Mouse (Mus musculus) intestine, postnatal 0 days (tissue): Measurements from ENCODE around the gene Sh3pxd2b. TPM values are rescaled to one million over a fixed set of nuclear protein-coding genes. Genes with fewer than 3 reads are reported as not detected.

ENCODE experiments used
- ATAC-seq: fragments of 200-750 bp; cut with Nextera tagmentation; 2 replicates; pipeline ENCODE4 v1.8.0; 2017; ENCODE audit warnings: mild to moderate bottlenecking, moderate TSS enrichment, moderate library complexity
- H3K27ac ChIP-seq: fragments of 300-500 bp; sonication (generic); 2 replicates; pipeline ENCODE4 v1.5.1; 2014; ENCODE audit warnings: mild to moderate bottlenecking, low read depth, low read length, moderate library complexity
- H3K27me3 ChIP-seq: fragments of 300-500 bp; sonication (generic); replicated peaks from 2 replicates; pipeline ENCODE4 v1.6.1; 2014; ENCODE audit warnings: low read length, mixed read lengths; ENCODE audit not compliant: control insufficient read depth, insufficient read depth
- H3K36me3 ChIP-seq: fragments of 300-500 bp; sonication (generic); 2 replicates; pipeline ENCODE4 v1.6.1; 2014; ENCODE audit warnings: mild to moderate bottlenecking, moderate library complexity; ENCODE audit not compliant: control insufficient read depth, insufficient read depth
- H3K4me1 ChIP-seq: fragments of 300-500 bp; sonication (generic); replicated peaks from 2 replicates; pipeline ENCODE4 v1.6.1; 2014; ENCODE audit warnings: antibody characterized with exemption, low read length, mixed read lengths; ENCODE audit not compliant: control insufficient read depth, insufficient read depth
- H3K4me2 ChIP-seq: fragments of 300-500 bp; sonication (generic); replicated peaks from 2 replicates; pipeline ENCODE4 v1.6.1; 2014; ENCODE audit warnings: low read depth, mild to moderate bottlenecking, moderate library complexity
- H3K4me3 ChIP-seq: fragments of 300-500 bp; sonication (generic); 2 replicates; pipeline ENCODE4 v1.5.1; 2014; ENCODE audit warnings: low read depth, low read length
- H3K9ac ChIP-seq: fragments of 300-500 bp; sonication (generic); 2 replicates; pipeline ENCODE4 v1.6.1; 2014; ENCODE audit warnings: mild to moderate bottlenecking, low read depth, low read length
- H3K9me3 ChIP-seq: fragments of 300-500 bp; sonication (generic); 2 replicates; pipeline ENCODE4 v1.6.1; 2016; ENCODE audit warnings: mixed run types; ENCODE audit not compliant: control insufficient read depth
- CTCF ChIP-seq: sonication (generic); IDR thresholded peaks from 2 replicates; pipeline ENCODE4 v1.5.1; 2016; ENCODE audit warnings: low read depth, mild to moderate bottlenecking, control low read depth, antibody characterized with exemption, moderate library complexity
- WGBS: fragments of 180-500 bp; shearing (Covaris S2); extraction: QIAGEN DNeasy Blood & Tissue Kit; methylation state at CpG from one replicate; pipeline ENCODE4 v1.1.7; 2014; 5-methylcytosine and 5-hydroxymethylcytosine counted together
- polyA plus RNA-seq: library from polyadenylated mRNA; unstranded; fragments of >200 nt; fragmentation: Nextera tagmentation; extraction: Ambion mirVana; gene quantifications from 2 replicates; pipeline ENCODE4 v1.2.1, GENCODE M21; 2015

Gene Sh3pxd2b
- polyA plus RNA-seq, 1 experiment from 2014 or later: 3.2 TPM

DNA sequence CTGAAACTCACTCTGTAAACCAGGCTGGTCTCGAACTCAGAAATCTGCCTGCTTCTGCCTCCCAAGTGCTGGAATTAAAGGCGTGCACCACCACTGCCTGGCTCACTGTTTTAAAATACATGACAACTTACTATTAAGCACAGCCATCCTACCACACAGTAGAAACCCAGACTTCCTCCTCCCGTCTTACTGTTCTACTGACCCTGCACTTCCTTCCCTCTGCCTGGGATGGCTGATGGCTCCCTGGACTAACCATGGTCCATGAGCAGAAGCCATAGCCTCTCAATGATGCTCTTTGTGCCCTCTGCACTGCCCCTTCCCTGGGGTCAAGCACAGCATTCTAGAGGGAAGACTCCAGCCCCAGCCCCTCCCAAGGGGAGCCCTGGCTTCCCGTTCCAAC lies 17.9 kb downstream of the Sh3pxd2b start:
- WGBS: 83% methylated on average over 4 of the region's 4 CpGs
- ATAC-seq: no peak
- no peaks in the 10 kb centered on the region for H3K9me3 ChIP-seq
- no peak overlapping the region for H3K27ac ChIP-seq
- H3K27me3 ChIP-seq: no peaks in the 10 kb centered on the region
- H3K36me3 ChIP-seq: no peaks in the 10 kb centered on the region
- 0 out of 2 replicates have a peak, but pooled peaks cover 4% of the 10 kb centered on the region for H3K4me1 ChIP-seq
- no peak overlapping the region for H3K4me2 ChIP-seq
- no peak overlapping the region for H3K9ac ChIP-seq
- TF ChIP-seq CTCF: no peak
- H3K4me3 ChIP-seq: no peak overlapping the region

DNA sequence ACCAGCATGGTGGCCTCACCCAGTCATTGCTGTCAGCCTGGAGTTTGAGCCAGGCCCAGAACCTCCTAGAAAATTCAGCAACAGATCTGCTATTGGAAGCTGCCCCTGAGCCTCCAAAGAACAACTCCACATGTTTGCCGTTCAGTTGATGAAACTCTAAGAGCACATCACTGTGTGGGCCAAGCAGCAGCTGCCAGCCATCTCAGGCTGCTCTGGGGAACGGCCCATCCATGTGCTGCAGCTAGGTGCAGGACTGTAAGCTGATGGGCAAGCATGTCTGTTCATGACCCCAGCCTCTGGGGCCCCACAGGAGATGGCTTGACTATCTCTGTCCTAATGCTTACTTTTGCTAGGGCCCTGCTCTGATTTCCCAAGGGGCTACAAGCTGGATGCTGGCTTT lies 19.4 kb downstream of the Sh3pxd2b start:
- TF ChIP-seq CTCF: no peak
- Histone ChIP-seq H3K4me3 (no peak overlapping the region), H3K27ac (no peak overlapping the region), H3K9ac (no peak overlapping the region), H3K4me2 (no peak overlapping the region), H3K9me3 (no peaks in the 10 kb centered on the region), H3K36me3 (no peaks in the 10 kb centered on the region), H3K27me3 (no peaks in the 10 kb centered on the region), H3K4me1 (0 out of 2 replicates have a peak, but pooled peaks cover 4% of the 10 kb centered on the region)
- WGBS: 52% methylated on average over 2 of the region's 2 CpGs
- no peak for ATAC-seq

DNA sequence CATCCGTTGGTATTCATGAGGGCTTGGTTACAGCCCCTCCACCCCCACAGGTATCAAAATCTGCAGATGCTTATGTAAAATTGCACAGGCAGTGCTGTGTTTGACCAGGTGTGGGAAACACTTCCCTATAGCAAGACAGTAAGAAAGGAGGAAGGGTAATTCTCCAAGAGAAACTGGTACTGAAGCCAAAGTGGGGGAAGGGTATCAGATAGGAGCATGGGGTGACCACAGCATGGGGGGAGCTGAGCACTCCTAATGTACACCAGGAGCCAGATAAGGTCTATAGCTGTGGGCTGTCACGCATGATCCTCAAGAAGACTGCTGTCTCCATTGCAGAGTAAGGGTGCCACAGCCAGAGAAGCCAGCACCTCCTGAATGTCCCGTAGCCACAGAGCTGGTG lies 21.4 kb downstream of the Sh3pxd2b start:
- Histone ChIP-seq H3K27me3 (no peaks in the 10 kb centered on the region), H3K9me3 (no peaks in the 10 kb centered on the region), H3K9ac (no peak overlapping the region), H3K36me3 (no peaks in the 10 kb centered on the region; the same call in 1 of the 2 replicates), H3K4me2 (no peak overlapping the region), H3K27ac (no peak overlapping the region), H3K4me3 (no peak overlapping the region), H3K4me1 (no peaks in the 10 kb centered on the region)
- no peak for ATAC-seq
- TF ChIP-seq CTCF: no peak
- 90% methylated on average over 3 of the region's 3 CpGs for WGBS

DNA sequence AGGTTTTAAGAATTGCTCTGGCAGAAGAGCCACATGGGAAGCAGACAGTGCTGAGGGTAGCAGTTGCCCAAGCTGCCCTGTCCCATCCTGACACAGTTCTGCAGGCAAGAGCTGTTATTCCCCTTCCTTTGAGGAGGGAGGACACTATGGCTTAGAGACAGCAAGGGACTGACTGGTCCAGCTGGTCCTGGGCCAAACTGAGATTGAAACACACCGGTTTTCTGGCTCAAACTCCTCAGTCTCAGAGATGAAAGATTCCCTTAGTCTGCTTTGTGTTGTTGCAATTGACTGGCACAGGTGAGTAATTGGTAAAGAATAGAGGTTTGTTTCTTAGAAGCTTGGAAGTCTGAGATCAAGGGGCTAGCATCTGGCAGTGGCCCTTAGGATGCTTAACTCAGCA lies 23.3 kb downstream of the Sh3pxd2b start:
- no peak overlapping the region for H3K9ac ChIP-seq
- H3K4me3 ChIP-seq: no peak overlapping the region
- H3K4me1 ChIP-seq: no peaks in the 10 kb centered on the region
- no peak overlapping the region for H3K4me2 ChIP-seq
- WGBS: 68% methylated on average over 1 of the region's 1 CpGs
- no peak overlapping the region for H3K27ac ChIP-seq
- ATAC-seq: no peak
- no peaks in the 10 kb centered on the region for H3K9me3 ChIP-seq
- no peak for TF ChIP-seq CTCF
- no peaks in the 10 kb centered on the region for H3K27me3 ChIP-seq
- no peaks in the 10 kb centered on the region; the same call in 1 of the 2 replicates for H3K36me3 ChIP-seq

DNA sequence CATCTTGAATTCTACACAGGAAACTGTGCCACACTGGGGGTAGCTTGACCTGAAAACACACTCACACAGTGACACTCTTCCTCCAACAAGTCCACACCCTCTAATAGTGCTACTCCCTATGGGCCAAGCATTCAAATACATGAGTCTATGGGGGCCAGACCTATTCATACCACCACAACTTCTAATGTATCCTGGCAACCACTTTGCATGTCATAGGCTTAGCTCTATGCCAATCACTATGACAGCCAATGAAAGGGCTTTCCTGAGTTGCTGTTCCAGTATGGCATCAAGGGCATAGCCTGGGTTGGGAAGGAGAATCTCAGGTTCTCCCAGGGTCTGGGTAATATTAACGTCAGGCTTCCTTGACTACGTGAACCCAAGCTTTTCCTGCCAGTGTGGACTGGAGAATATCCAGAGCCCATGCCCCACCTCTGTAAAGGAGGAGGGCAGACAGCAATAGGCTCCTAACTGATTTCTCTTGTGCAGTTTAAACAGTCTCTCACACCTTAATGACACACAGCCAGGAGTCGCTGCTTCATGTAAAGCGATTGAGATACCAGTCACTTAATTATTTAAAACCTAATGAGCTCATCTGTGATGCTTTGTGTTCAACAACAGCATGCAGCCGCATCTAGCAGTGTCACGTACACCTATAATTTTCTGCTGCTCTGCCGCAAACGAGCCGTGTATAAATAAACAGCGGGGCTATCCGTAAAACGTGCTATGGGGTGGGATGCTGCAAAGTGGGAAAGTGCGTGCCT lies 25.8 kb downstream of the Sh3pxd2b start:
- Histone ChIP-seq H3K4me1 (no peaks in the 10 kb centered on the region), H3K4me3 (no peak overlapping the region), H3K4me2 (no peak overlapping the region), H3K36me3 (no peaks in the 10 kb centered on the region; the same call in 1 of the 2 replicates), H3K9me3 (no peaks in the 10 kb centered on the region), H3K9ac (no peak overlapping the region), H3K27me3 (no peaks in the 10 kb centered on the region), H3K27ac (no peak overlapping the region)
- ATAC-seq: no peak
- no peak for TF ChIP-seq CTCF
- WGBS: 75% methylated on average over 13 of the region's 13 CpGs

DNA sequence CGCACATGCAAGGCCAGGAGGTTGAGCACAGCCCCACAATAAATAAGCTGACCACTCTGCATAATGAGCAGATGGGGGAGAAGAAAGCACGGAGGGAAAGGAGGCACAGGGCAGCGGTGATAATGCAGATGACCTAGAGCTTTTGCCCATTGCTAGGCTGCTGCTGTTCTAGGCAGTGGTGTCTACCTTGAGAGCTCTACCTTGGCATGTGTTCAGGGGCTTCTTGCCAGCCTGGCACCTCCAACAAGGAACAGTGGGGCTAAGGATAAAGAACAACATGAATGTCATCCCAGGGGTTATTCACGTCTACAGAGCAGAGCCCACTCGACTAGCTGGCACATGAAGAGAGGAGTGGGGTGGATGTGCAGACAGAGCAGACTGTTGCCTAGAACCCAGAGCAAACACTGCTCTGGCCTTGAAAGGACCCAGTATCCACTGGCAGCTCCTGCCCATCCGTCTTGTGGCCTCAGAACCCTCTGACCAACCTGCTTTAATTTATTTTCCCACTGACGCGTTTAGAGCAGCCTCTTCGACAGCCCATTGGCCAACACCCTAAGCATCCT lies 26.5 kb downstream of the Sh3pxd2b start:
- ATAC-seq: no peak
- H3K4me1 ChIP-seq: no peaks in the 10 kb centered on the region
- H3K9ac ChIP-seq: no peak overlapping the region
- H3K4me3 ChIP-seq: no peak overlapping the region
- WGBS: 84% methylated on average over 9 of the region's 9 CpGs
- no peak overlapping the region for H3K27ac ChIP-seq
- no peaks in the 10 kb centered on the region for H3K27me3 ChIP-seq
- H3K36me3 ChIP-seq: no peaks in the 10 kb centered on the region; the same call in 1 of the 2 replicates
- no peak for TF ChIP-seq CTCF
- H3K4me2 ChIP-seq: no peak overlapping the region
- no peaks in the 10 kb centered on the region for H3K9me3 ChIP-seq
